Mouse (Mus musculus) midbrain, embryonic 14.5 days (tissue): ENCODE measurements around the gene 4930402F06Rik. TPM values are rescaled to one million over a fixed set of nuclear protein-coding genes. Genes with fewer than 3 reads are reported as not detected.
A peak's percentile ranks its signal among the peaks of the same experiment; 100 is the strongest.

Experiments
- ATAC-seq: fragments of 200-750 bp; cut with Nextera tagmentation; 2 replicates; pipeline ENCODE4 v1.8.0; 2017; ENCODE audit warnings: moderate number of reproducible peaks, moderate library complexity; ENCODE audit not compliant: low FRiP score, low TSS enrichment
- DNase-seq: peaks from one replicate; pipeline ENCODE4 v3.0.0-alpha.2; 2015
- H3K27ac ChIP-seq: fragments of 300-500 bp; sonication (generic); replicated peaks from 2 replicates; pipeline ENCODE4 v1.5.1; 2014; ENCODE audit warnings: mild to moderate bottlenecking, low read depth, low read length, moderate library complexity
- H3K27me3 ChIP-seq: fragments of 300-500 bp; sonication (generic); 2 replicates; pipeline ENCODE4 v1.6.1; 2014; ENCODE audit warnings: low read length, control low read depth, mixed read lengths; ENCODE audit not compliant: control insufficient read depth, insufficient read depth
- H3K36me3 ChIP-seq: fragments of 300-500 bp; sonication (generic); 2 replicates; pipeline ENCODE4 v1.6.1; 2014; ENCODE audit warnings: low read length, control low read depth; ENCODE audit not compliant: control insufficient read depth, insufficient read depth
- H3K4me1 ChIP-seq: fragments of 300-500 bp; sonication (generic); 2 replicates; pipeline ENCODE4 v1.6.1; 2014; ENCODE audit warnings: mild to moderate bottlenecking, antibody characterized with exemption, low read length, control low read depth; ENCODE audit not compliant: control insufficient read depth, insufficient read depth
- H3K4me2 ChIP-seq: fragments of 300-500 bp; sonication (generic); 2 replicates; pipeline ENCODE4 v1.6.1; 2014; ENCODE audit warnings: mild to moderate bottlenecking, low read length, moderate library complexity
- H3K4me3 ChIP-seq: fragments of 300-500 bp; sonication (generic); replicated peaks from 2 replicates; pipeline ENCODE4 v1.5.1; 2014; ENCODE audit warnings: low read depth, low read length
- H3K9ac ChIP-seq: fragments of 300-500 bp; sonication (generic); replicated peaks from 2 replicates; pipeline ENCODE4 v1.6.1; 2014; ENCODE audit warnings: mild to moderate bottlenecking, low read length, moderate library complexity
- H3K9me3 ChIP-seq: fragments of 300-500 bp; sonication (generic); 2 replicates; pipeline ENCODE4 v1.6.1; 2016; ENCODE audit warnings: low read length, control low read depth, mixed read lengths; ENCODE audit not compliant: control insufficient read depth
- WGBS: fragments of 180-500 bp; shearing (Covaris S2); extraction: QIAGEN DNeasy Blood & Tissue Kit; methylation state at CpG from one replicate; pipeline ENCODE4 v1.1.7; 2014; 5-methylcytosine and 5-hydroxymethylcytosine counted together
- polyA plus RNA-seq: library from polyadenylated mRNA; unstranded; fragments of >200 nt; fragmentation: Nextera tagmentation; extraction: Ambion mirVana; gene quantifications from 2 replicates; pipeline ENCODE4 v1.2.1, GENCODE M21; 2014

The 4930402F06Rik gene
- polyA plus RNA-seq, 1 experiment from 2014 or later = not detected

DNA sequence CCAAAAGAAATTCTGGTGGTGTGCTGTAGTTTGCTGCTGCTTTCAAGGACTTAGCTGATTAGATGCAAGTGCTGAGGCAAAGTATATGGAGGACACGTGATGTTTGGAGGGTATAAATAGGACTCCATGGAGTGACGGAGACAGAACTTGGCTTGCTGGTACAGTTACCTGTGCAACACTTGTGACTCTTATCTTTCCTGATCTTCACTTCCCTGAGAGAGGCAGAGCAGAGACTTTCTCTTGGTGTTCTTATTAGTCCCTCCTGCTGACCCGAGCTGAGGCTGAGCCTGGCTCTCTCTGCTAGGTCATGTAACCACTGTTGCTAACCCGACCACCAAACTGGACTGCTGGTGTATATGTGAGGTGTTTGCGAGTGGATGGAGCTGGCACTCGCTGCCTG is 12.5 kb upstream of the 4930402F06Rik start:
- 85% methylated on average over 6 of the region's 6 CpGs for WGBS
- no peak overlapping the region for H3K9ac ChIP-seq
- ATAC-seq = no peak

DNA sequence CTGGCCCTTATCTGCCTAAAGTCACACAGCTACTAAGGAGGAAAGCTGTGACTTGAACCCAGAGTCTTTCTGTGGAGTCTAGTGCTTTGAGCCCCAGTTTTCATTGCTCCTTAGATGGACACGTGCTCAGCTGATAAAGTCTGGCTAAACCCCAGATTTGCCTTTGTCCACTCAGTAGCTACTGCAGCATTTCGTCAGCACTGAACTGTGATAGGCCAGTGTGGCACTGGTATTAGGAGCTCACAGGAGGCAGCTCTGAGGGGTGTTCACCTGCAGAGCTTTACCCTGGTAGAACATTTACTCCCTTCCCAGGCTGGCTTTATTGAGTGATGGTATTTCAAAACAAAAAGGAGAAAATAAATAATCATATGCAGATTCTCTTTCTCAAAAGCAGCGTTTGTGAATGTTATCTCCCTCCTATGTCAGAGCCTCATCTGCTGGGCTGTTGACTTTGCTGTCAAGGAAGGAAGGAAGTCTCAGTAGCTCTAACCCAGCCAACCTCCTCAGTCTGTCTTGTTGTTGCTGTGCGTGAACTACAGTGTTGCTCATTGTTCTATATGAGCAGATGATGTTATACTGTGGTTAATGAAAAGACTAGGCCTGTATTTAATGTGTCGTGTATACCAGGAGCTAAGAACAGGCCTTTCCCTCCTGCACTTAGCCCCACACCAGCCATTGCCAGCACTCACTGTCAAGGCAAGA is 11.6 kb upstream of the 4930402F06Rik start:
- DNase-seq = no peak
- no peak for ATAC-seq
- Histone ChIP-seq H3K9me3 (no peaks in the 10 kb centered on the region), H3K36me3 (no peaks in the 10 kb centered on the region), H3K27me3 (no peaks in the 10 kb centered on the region), H3K4me1 (no peaks in the 10 kb centered on the region), H3K4me3 (no peak overlapping the region), H3K9ac (no peak overlapping the region), H3K27ac (no peak overlapping the region), H3K4me2 (no peak overlapping the region)
- 80% methylated on average over 5 of the region's 5 CpGs for WGBS

More for the DNA sequence above, 12.5 kb upstream of the 4930402F06Rik start:
- H3K4me1 ChIP-seq = no peaks in the 10 kb centered on the region
- no peak overlapping the region for H3K4me2 ChIP-seq
- H3K9me3 ChIP-seq = no peaks in the 10 kb centered on the region
- no peak for DNase-seq
- no peak overlapping the region for H3K27ac ChIP-seq
- H3K4me3 ChIP-seq = no peak overlapping the region
- H3K27me3 ChIP-seq = no peaks in the 10 kb centered on the region
- H3K36me3 ChIP-seq = no peaks in the 10 kb centered on the region

DNA sequence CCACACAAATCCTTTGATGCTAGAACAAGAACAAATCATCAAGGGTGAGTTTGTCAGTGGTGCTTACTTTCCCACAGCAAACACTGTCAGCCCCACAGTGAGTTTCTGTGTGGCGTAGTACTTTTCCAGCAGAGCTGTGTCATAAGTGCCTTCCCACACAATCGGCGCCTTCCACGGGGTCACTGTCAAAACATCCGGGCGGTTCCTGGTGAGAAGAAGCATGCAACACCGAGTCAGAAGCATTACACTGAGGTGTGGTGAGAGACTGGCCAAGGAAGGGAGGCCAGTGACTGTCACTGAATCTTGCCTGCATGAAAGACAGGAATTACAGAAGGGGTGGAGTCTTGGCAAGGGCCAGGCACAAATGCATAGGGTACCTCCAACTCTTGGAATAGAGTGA is 10.9 kb upstream of the 4930402F06Rik start:
- DNase-seq (no peak), ATAC-seq (no peak)
- Histone ChIP-seq H3K36me3 (no peaks in the 10 kb centered on the region), H3K4me3 (no peak overlapping the region), H3K27ac (no peak overlapping the region), H3K9me3 (no peaks in the 10 kb centered on the region), H3K4me2 (no peak overlapping the region), H3K27me3 (no peaks in the 10 kb centered on the region), H3K4me1 (no peaks in the 10 kb centered on the region), H3K9ac (no peak overlapping the region)
- WGBS = 79% methylated on average over 7 of the region's 7 CpGs

DNA sequence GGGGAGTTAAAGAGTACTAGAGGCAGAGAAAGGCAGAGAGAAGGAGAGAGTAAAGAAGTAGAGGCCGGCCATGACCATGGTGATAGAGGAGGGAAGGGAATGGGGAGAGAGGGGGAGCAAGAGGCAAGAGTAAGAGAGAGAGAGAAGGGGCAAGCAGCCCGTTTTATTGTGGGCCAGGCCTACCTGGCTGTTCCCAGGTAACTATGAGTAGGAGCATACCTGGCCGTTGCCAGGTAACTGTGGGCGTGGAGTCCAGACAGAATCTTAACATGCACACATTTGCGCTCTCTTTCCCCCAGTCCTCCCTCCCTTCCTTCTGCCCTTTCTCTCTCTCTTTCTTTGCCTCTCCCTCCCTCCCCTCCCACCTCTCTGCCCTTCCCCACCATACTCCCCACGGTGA is 10.3 kb upstream of the 4930402F06Rik start:
- Histone ChIP-seq H3K4me1 (no peaks in the 10 kb centered on the region), H3K4me3 (no peak overlapping the region), H3K27ac (no peak overlapping the region), H3K9ac (no peak overlapping the region), H3K9me3 (no peaks in the 10 kb centered on the region), H3K4me2 (no peak overlapping the region), H3K36me3 (no peaks in the 10 kb centered on the region), H3K27me3 (no peaks in the 10 kb centered on the region)
- ATAC-seq (no peak), DNase-seq (no peak)
- WGBS = 86% methylated on average over 6 of the region's 6 CpGs

DNA sequence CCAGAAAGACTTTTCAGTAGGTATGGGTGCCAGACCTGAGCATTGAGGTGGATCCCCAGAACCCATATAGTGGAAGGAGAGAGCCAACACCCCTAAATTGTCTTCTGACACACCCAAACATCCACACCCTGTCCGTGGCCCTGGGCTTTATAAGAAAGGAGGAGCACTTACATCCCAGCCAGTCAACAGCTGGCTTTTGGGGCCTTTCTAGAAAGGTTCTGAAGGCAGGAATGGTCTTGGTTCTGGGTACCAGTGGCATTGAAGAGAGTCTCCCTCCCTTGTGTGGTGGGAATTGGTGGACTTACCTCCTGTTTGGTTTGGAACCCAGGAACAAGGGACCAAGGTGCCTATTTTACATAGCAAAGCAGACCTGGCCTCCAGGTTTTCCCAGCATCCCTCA is 9.6 kb upstream of the 4930402F06Rik start:
- H3K9me3 ChIP-seq = no peaks in the 10 kb centered on the region
- H3K9ac ChIP-seq = no peak overlapping the region
- no peak overlapping the region for H3K27ac ChIP-seq
- H3K4me2 ChIP-seq = no peak overlapping the region
- no peaks in the 10 kb centered on the region for H3K36me3 ChIP-seq
- H3K4me1 ChIP-seq = no peaks in the 10 kb centered on the region
- DNase-seq = no peak
- no peaks in the 10 kb centered on the region for H3K27me3 ChIP-seq
- ATAC-seq = no peak
- 63% methylated on average over 1 of the region's 1 CpGs for WGBS
- H3K4me3 ChIP-seq = no peak overlapping the region

DNA sequence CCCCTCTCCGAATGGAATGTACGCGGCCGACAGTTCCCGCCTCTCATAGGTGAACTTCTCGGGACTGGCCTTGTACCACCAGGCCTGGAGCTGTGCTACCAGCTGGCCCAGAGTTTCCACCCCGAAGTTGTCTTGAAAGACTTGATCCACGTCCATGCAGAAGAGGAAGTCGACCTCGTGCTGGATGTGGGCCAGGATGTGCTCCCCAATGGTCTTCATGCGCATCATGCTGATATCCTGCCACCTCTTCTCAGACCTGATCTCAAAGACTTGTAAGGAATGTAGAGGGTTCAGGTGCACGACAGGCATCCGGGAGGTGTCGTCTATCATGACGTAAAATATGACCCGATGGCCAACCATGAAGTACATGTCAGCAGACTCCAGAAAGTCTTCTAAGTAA is 5.4 kb upstream of the 4930402F06Rik start:
- Histone ChIP-seq H3K36me3 (no peaks in the 10 kb centered on the region), H3K4me2 (no peak overlapping the region), H3K27me3 (no peaks in the 10 kb centered on the region), H3K4me1 (no peaks in the 10 kb centered on the region), H3K9me3 (no peaks in the 10 kb centered on the region), H3K4me3 (no peak overlapping the region), H3K9ac (no peak overlapping the region), H3K27ac (no peak overlapping the region)
- ATAC-seq (no peak), DNase-seq (no peak)
- WGBS = 93% methylated on average over 16 of the region's 16 CpGs

DNA sequence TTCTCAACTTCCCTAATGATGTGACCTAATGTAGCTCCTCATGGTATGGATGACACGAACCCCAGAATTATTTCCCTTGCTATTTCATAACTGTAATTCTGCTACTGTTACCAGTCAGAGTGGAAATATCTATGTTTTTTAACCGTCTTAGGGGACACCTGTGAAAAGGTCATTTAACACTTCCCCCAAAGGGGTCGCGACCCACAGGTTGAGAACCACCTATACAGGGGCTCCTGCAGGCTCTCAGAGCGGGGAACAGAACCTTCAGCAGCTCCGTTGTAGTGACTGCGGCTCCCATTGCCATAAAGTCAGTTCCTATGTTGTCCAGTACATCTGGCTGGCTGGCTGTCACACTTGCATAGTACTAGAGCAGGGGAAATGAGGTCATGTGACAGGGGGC is 3.8 kb upstream of the 4930402F06Rik start:
- no peaks in the 10 kb centered on the region for H3K36me3 ChIP-seq
- no peaks in the 10 kb centered on the region for H3K4me1 ChIP-seq
- WGBS = 90% methylated on average over 7 of the region's 7 CpGs
- no peak overlapping the region for H3K4me2 ChIP-seq
- H3K9me3 ChIP-seq = no peaks in the 10 kb centered on the region
- no peak overlapping the region for H3K9ac ChIP-seq
- no peaks in the 10 kb centered on the region for H3K27me3 ChIP-seq
- DNase-seq (no peak), ATAC-seq (no peak)
- no peak overlapping the region for H3K4me3 ChIP-seq
- no peak overlapping the region for H3K27ac ChIP-seq

DNA sequence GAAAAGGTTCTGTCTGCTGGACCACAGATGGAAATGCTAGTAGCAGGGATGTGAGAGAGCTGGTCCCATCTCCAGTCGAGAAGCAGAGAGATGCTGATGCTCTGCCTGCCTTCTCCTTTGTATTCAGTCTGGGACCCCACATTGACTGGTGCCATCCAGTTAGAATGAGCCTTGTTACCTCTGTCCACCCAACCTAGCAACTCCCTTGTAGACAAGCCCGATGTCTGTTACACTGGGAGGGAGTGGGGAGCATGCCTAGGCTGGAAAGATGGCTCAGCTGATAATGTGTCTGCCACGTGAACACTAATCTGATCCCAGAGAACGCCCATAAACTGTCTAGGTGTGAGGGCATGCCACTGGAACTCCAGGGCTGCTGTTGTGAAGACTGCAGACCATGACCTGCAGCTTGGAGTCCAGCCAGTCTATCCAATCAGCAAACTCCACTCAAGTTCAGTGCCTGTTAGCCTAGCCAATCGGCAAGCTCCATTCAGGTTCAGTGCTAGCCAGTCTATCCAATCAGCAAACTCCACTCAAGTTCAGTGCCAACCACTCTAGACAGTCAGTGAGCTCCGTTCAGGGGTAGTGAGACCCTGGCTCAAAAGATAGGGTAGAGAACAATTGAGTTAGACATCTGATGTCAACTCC is 1.3 kb upstream of the 4930402F06Rik start:
- Histone ChIP-seq H3K27me3 (no peaks in the 10 kb centered on the region), H3K27ac (no peak overlapping the region), H3K4me2 (no peak overlapping the region), H3K9ac (no peak overlapping the region), H3K36me3 (no peaks in the 10 kb centered on the region), H3K9me3 (no peaks in the 10 kb centered on the region), H3K4me3 (no peak overlapping the region), H3K4me1 (no peaks in the 10 kb centered on the region)
- 79% methylated on average over 6 of the region's 6 CpGs for WGBS
- DNase-seq (no peak), ATAC-seq (no peak)

DNA sequence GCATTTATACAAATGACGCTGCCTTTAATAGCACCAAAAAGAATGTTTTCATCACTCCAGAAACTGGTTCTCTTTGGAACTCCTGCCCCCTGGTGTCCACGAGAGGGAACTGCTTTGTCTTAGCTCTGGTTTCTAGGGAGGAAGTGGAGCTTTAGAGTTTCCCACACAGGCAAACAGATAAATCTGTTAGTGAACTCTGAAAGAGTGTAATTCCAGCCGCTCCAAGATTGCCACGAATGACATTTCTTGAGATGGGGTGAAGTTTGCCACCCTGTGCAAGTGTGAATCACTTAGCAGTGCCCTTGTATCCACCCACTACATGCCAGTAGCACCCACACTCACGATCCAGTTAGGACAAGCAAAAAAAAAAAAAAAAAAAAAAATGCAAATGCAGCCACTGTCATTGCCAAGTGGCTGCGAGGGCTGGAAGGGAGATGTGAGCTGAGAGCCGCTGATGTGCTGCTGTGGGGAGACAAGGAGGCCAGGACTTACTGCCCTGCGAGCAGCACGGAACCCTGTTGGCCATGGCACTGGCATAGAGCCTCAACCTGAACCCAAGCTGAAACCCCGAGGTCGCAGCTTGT is 707 bp upstream of the 4930402F06Rik start:
- Histone ChIP-seq H3K9me3 (no peaks in the 10 kb centered on the region), H3K27ac (no peak overlapping the region), H3K27me3 (no peaks in the 10 kb centered on the region), H3K4me2 (no peak overlapping the region), H3K4me1 (no peaks in the 10 kb centered on the region), H3K36me3 (no peaks in the 10 kb centered on the region), H3K9ac (no peak overlapping the region), H3K4me3 (no peak overlapping the region)
- WGBS = 53% methylated on average over 11 of the region's 11 CpGs
- peak; percentile 86 for DNase-seq
- no peak for ATAC-seq
